Mouse (Mus musculus) stomach, embryonic 15.5 days (tissue): ENCODE results near the gene Six5. TPM values are rescaled to one million over a fixed set of nuclear protein-coding genes. Genes with fewer than 3 reads are reported as not detected.

ENCODE experiments used
- ATAC-seq: fragments of 200-750 bp; cut with Nextera tagmentation; 2 replicates; pipeline ENCODE4 v1.8.0; 2017; ENCODE audit warnings: low read depth, moderate number of reproducible peaks, moderate TSS enrichment; ENCODE audit not compliant: insufficient read depth, low FRiP score
- H3K27ac ChIP-seq: fragments of 300-500 bp; sonication (generic); 2 replicates; pipeline ENCODE4 v1.5.1; 2015; ENCODE audit warnings: mild to moderate bottlenecking, inconsistent platforms
- H3K27me3 ChIP-seq: fragments of 300-500 bp; sonication (generic); replicated peaks from 2 replicates; pipeline ENCODE4 v1.6.1; 2015; ENCODE audit warnings: inconsistent platforms
- H3K36me3 ChIP-seq: fragments of 300-500 bp; sonication (generic); 2 replicates; pipeline ENCODE4 v1.6.1; 2015; ENCODE audit warnings: inconsistent platforms
- H3K4me1 ChIP-seq: fragments of 300-500 bp; sonication (generic); 2 replicates; pipeline ENCODE4 v1.6.1; 2015; ENCODE audit warnings: inconsistent platforms
- H3K4me2 ChIP-seq: fragments of 300-500 bp; sonication (generic); 2 replicates; pipeline ENCODE4 v1.6.1; 2015; ENCODE audit warnings: mild to moderate bottlenecking, inconsistent platforms
- H3K4me3 ChIP-seq: fragments of 300-500 bp; sonication (generic); replicated peaks from 2 replicates; pipeline ENCODE4 v1.5.1; 2015; ENCODE audit warnings: inconsistent platforms
- H3K9ac ChIP-seq: fragments of 300-500 bp; sonication (generic); 2 replicates; pipeline ENCODE4 v1.6.1; 2015; ENCODE audit warnings: inconsistent platforms
- H3K9me3 ChIP-seq: fragments of 300-500 bp; sonication (generic); 2 replicates; pipeline ENCODE4 v1.6.1; 2016; ENCODE audit warnings: inconsistent platforms
- WGBS: fragments of 180-500 bp; shearing (Covaris S2); methylation state at CpG from one replicate; pipeline ENCODE4 v1.1.7; 2015; 5-methylcytosine and 5-hydroxymethylcytosine counted together
- polyA plus RNA-seq: library from polyadenylated mRNA; unstranded; fragments of >200 nt; fragmentation: Nextera tagmentation; extraction: Ambion mirVana; gene quantifications from 2 replicates; pipeline ENCODE4 v1.2.1, GENCODE M21; 2015

Six5 gene
- polyA plus RNA-seq, 1 experiment from 2014 or later = 10.8 TPM

DNA sequence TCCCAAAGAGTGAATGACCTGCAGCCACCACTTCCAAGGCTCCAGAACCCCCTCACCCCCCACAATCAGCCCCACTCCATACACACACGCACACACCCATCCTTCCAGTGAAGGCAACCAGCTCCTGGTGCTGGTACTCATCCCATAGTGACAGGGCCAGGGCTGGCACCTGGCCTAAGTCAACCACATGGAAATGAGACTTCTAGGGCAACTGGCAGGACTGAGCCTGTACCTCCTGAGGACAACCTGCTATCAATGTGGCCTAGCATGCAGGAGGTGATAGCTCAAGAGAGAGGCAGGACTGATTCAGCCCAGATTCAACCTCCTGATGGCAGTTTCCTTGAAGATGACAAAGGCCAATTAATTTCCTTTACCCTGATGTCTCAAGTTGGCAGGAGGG is 5.9 kb downstream of the Six5 start:
- Histone ChIP-seq H3K4me1 (peaks cover 18% of the 10 kb centered on the region), H3K4me2 (no peak overlapping the region), H3K27me3 (no peaks in the 10 kb centered on the region), H3K9me3 (no peaks in the 10 kb centered on the region), H3K27ac (no peak overlapping the region), H3K36me3 (no peaks in the 10 kb centered on the region), H3K4me3 (no peak overlapping the region), H3K9ac (no peak overlapping the region)
- ATAC-seq = no peak
- WGBS = 79% methylated on average over 1 of the region's 1 CpGs

DNA sequence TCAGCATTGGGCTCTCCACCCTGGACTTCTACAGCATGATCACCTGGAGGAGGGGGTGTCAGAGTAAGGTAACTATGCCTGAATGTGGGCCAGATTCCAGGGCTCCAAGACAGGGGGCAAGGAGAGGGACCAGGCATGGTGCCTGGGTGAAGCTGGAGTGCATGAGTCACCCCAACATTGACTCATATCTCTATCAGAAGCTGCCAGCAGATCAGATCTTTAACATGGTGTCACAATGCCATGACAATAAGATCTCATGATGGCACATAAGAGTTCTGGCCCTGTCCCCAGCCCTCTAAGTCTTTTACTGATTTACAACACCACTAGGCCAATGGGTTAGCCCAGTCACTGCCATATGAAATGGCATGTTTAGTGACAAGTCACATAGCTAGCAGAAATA is 9.3 kb downstream of the Six5 start:
- Histone ChIP-seq H3K27ac (no peak overlapping the region), H3K4me3 (no peak overlapping the region), H3K9me3 (no peaks in the 10 kb centered on the region), H3K36me3 (no peaks in the 10 kb centered on the region), H3K4me2 (no peak overlapping the region), H3K9ac (no peak overlapping the region), H3K27me3 (no peaks in the 10 kb centered on the region), H3K4me1 (no peaks in the 10 kb centered on the region; the same call in 1 of the 2 replicates)
- ATAC-seq = no peak

DNA sequence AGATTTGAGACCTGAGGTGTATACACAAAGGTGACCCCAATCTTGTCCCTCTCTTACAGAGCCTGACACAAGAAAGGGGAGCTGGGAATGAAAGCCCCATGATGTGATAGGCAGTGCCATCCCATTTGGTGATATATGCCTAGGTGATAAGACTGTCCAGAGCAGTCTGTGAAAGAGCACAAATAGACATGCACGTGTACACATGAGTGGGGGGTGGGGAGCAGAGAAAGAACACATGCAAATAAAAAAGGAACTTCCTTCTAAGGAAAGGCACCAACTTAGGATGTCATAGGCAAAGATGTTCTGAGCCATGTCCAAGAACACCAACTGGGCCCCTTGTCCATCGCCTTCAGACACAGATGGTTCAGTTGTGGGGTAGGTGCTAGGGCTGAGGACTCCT is 10.1 kb downstream of the Six5 start:
- 70% methylated on average over 2 of the region's 2 CpGs for WGBS
- H3K27ac ChIP-seq = no peak overlapping the region
- no peaks in the 10 kb centered on the region for H3K4me1 ChIP-seq
- no peaks in the 10 kb centered on the region for H3K27me3 ChIP-seq
- no peaks in the 10 kb centered on the region for H3K9me3 ChIP-seq
- no peak overlapping the region for H3K9ac ChIP-seq
- no peaks in the 10 kb centered on the region for H3K36me3 ChIP-seq
- no peak overlapping the region for H3K4me3 ChIP-seq
- H3K4me2 ChIP-seq = no peak overlapping the region
- ATAC-seq = no peak

DNA sequence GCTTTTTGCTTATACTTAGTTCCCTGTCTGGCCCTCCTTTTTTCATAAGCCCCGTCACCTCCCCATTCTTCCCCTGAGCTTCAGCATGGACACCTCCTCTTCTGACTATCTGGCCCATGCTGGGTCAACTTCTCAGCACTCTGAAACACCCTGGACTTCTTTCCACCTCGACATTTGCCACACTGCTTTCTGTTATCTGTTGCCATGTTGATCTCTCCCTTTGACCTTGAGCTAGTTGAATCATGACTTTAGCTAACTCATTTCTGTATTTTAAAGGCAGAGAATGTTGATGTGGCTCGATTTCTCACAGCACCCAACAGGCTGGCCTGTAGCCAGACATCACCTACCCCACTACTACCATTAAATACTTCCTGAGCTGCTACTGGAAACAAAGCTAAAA is 13.0 kb downstream of the Six5 start:
- no peak overlapping the region for H3K9ac ChIP-seq
- WGBS = 48% methylated on average over 3 of the region's 3 CpGs
- H3K4me1 ChIP-seq = no peaks in the 10 kb centered on the region
- no peak for ATAC-seq
- no peaks in the 10 kb centered on the region for H3K36me3 ChIP-seq
- no peak overlapping the region for H3K27ac ChIP-seq
- no peak overlapping the region for H3K4me3 ChIP-seq
- no peaks in the 10 kb centered on the region for H3K27me3 ChIP-seq
- H3K9me3 ChIP-seq = no peaks in the 10 kb centered on the region
- no peak overlapping the region for H3K4me2 ChIP-seq

DNA sequence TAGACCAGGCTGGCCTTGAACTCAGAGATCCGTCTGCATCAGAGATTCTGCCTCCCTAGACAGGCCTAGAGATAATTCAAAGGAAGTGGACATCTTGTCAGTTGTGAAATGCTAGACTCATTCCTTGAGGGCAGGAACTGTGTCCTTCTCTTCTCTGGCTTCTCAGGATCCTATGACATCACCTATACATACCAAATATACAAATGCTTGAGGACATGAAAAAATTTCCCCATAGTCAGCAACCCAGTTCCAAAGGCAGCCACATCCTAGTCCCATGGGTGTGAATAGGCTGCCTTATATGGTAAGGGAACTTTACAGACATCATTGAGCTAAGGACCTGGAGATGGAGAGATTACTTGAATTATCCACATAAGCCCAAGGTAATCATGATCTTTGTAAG is 15.2 kb downstream of the Six5 start:
- WGBS = 74% methylated on average over 1 of the region's 1 CpGs
- H3K9ac ChIP-seq = no peak overlapping the region
- H3K4me2 ChIP-seq = no peak overlapping the region
- no peaks in the 10 kb centered on the region for H3K9me3 ChIP-seq
- H3K27ac ChIP-seq = no peak overlapping the region
- H3K36me3 ChIP-seq = no peaks in the 10 kb centered on the region
- H3K4me3 ChIP-seq = no peak overlapping the region
- no peak for ATAC-seq
- H3K27me3 ChIP-seq = no peaks in the 10 kb centered on the region
- no peaks in the 10 kb centered on the region for H3K4me1 ChIP-seq

DNA sequence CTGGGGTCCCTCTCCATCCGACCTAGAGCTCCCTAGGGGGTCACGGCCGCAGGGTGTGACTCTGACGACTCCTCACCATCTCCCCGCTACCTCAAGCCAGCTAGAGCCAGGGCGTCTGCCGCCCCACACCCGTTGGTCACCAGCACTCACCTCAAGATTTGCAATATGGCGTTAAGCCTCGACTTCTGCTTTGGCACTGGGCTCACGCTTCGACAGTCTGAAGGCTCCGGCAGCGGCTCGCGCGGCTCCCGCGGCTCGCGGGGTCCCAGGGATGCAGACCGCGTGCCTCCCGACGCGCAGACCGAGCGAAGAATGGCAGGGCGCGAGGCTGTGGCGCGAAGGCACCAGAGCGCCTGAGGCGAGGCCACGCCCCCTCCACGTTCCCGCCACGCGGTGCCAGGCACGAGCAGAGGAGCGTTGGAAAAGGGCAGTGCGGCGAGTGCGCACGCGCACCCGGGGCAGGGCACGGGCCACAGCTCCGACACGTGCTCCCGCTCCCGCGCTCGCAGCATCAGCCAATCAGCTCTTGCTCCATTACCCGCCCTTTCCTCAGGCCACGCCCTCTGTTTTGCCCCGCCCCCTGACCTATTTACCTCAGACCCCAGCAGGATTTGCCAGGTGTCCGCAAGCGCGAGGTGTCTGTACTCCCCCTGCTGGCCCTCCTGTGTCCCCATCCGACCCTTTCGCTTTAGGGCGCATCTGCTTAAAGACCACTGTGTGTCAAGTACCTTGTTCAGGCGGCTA is 23.8 kb downstream of the Six5 start, which contains the start of gene Gm4969:
Gene Gm4969 (minus strand): TSS at position 341 of the 744 bp plus-strand sequence.
- H3K27ac ChIP-seq = no peak within 1 kb of the TSS
- H3K36me3 ChIP-seq = no peaks in the 10 kb centered on the region
- H3K27me3 ChIP-seq = no peaks in the 10 kb centered on the region
- no peak within 1 kb of the TSS for H3K9ac ChIP-seq
- H3K9me3 ChIP-seq = no peaks in the 10 kb centered on the region; the same call in 1 of the 2 replicates
- 22% methylated on average over 64 of the region's 64 CpGs for WGBS
- peak; percentile 15; the same call in 1 of the 2 replicates for ATAC-seq
- peak within 1 kb of the TSS; percentile 59 for H3K4me2 ChIP-seq
- peaks cover 23% of the 10 kb centered on the region for H3K4me1 ChIP-seq
- peak within 1 kb of the TSS; percentile 32 for H3K4me3 ChIP-seq

DNA sequence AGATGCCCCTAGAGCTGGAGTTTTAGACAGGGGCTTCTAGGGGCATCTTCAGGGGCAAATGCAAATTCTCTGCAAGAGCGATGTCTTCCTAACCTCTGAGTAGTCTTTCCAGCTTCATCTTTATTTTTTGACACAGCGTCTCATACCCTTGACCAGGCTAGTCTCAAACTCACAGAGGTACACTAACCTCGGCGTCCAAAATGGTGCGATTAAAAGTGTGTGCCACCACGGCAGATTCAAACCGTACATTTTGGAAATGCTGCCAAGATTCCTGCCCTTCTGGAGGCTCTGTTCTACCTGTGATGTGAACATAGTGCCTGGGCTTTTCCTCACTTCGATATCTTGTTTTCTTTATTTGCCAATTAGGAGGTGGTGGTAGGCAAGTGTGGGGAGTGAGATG is 24.7 kb downstream of the Six5 start:
- no peak for ATAC-seq

DNA sequence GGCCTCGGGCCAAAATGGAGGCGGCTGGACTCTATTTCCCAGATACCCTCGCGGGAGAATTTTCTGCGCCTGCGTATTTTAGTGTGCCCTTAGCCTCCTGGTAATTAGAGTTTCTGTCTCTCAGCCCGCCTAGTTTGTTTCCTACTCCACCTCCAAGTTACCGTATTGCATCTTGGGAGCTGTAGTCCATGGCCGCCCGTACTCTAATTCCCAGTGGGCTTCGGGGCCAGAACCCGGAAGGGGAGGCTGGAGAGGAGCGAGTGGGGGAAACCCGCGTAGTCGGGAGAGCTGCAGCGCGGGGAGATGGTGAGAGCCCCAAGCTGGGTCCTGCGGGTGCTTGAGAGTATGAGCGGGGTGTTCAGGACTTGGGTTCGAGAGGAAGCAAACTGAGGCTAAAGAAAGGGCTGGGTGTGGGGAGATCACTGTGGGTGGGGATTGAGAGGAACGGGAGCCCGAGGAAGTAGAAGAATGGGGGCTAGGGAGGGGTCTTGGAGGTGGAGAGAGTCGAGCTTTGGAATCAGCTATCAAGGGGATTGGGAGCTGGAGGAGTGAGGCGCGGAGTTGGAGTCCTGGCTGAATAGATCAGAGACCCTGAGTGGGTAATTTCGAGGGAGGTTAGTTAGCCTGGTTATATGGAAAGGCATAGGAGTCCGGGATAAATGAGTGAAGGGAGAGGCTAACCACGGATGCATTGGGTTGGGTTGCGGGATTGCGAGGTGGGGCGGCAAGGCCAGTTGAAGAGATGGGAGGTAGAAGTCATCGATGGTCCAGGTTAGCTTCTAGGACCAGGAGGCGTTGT is 25.4 kb downstream of the Six5 start, which contains the start of gene Fbxo46:
Gene Fbxo46 (plus strand): TSS at position 229 of the 799 bp plus-strand sequence.
- Histone ChIP-seq H3K36me3 (no peaks in the 10 kb centered on the region), H3K9me3 (no peaks in the 10 kb centered on the region; the same call in 1 of the 2 replicates), H3K4me3 (peak within 1 kb of the TSS; percentile 68), H3K9ac (peak within 1 kb of the TSS; percentile 76), H3K4me2 (peak within 1 kb of the TSS; percentile 84), H3K27me3 (no peaks in the 10 kb centered on the region), H3K27ac (0 out of 2 replicates have a peak within 1 kb of the TSS, but pooled peaks have one; percentile 40), H3K4me1 (peaks cover 23% of the 10 kb centered on the region)
- 2% methylated on average over 34 of the region's 34 CpGs for WGBS
- ATAC-seq = peak; percentile 95

More for the DNA sequence above, 24.7 kb downstream of the Six5 start:
- no peaks in the 10 kb centered on the region for H3K27me3 ChIP-seq
- no peak overlapping the region for H3K9ac ChIP-seq
- H3K4me3 ChIP-seq = no peak overlapping the region
- H3K27ac ChIP-seq = no peak overlapping the region
- no peaks in the 10 kb centered on the region for H3K36me3 ChIP-seq
- no peaks in the 10 kb centered on the region; the same call in 1 of the 2 replicates for H3K9me3 ChIP-seq
- peaks cover 23% of the 10 kb centered on the region for H3K4me1 ChIP-seq
- no peak overlapping the region for H3K4me2 ChIP-seq
- 92% methylated on average over 8 of the region's 8 CpGs for WGBS

DNA sequence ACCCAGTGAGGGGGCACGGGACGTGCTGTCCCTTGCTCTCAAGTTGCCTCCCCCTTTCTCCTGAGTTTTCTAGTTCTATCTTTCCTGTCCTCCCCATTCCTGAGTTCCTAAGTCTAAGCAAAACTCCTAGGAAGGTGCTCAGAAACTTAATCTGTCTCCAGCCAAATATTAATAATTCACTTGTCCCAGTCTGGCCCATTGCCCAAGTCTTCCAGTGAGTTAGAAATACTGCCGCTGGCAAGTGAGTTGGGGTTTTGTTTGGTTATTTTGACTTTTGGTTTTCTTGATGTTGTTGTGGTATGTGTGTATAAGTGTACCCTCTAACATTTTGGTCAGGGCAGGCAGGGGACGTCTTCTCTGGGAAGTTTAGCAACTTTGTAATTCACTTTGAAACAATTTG is 27.3 kb downstream of the Six5 start:
- ATAC-seq = no peak
- Histone ChIP-seq H3K27ac (no peak overlapping the region), H3K4me2 (no peak overlapping the region), H3K9me3 (no peaks in the 10 kb centered on the region; the same call in 1 of the 2 replicates), H3K4me1 (peaks cover 23% of the 10 kb centered on the region), H3K4me3 (no peak overlapping the region), H3K36me3 (no peaks in the 10 kb centered on the region), H3K9ac (no peak overlapping the region), H3K27me3 (no peaks in the 10 kb centered on the region)
- 92% methylated on average over 4 of the region's 4 CpGs for WGBS

DNA sequence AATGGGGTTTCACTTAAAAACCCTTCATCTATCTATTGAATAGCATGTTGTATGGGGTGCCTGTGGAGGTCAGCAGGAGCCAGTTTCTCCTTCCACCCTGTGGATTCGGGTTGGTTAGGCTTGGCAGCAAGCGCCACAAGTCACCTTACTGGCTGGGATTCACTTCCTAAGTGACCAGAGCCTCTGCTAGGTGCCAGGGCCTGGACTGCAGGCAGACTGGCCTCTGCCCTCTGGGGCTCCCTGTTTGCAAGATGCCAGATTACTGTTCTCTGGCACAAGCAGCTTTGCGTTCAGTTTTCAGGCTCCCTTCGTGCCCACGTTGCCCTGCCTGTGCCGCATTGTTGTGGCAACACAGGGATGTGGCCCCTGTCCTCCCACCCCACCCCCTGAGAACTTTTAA is 30.3 kb downstream of the Six5 start:
- H3K36me3 ChIP-seq = no peaks in the 10 kb centered on the region

DNA sequence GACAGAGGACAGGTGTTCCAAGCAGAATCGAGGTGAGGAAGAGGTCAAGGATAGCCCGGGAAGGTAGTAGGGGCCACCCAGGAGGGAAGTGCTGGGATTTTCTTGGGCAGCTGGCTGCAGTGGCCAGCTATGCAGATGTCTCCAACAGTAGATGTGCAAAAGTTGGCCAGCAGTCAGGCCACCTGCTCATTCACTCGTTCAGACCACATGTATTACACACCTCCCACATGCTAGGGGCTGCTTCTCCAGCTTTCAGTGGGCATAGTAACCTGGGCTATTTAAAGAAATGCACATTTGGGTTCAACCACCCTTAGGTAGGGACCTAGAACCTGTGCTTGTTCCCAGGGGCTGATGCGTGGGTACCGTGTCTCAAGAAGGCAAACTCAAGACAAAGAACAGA is 33.4 kb downstream of the Six5 start:
- ATAC-seq = no peak

More for the DNA sequence above, 30.3 kb downstream of the Six5 start:
- no peaks in the 10 kb centered on the region for H3K9me3 ChIP-seq
- H3K4me1 ChIP-seq = peaks cover 16% of the 10 kb centered on the region; the same call in 1 of the 2 replicates
- WGBS = 86% methylated on average over 6 of the region's 6 CpGs
- no peak overlapping the region for H3K27ac ChIP-seq
- ATAC-seq = no peak
- H3K9ac ChIP-seq = no peak overlapping the region
- H3K4me2 ChIP-seq = no peak overlapping the region
- no peaks in the 10 kb centered on the region for H3K27me3 ChIP-seq
- no peak overlapping the region for H3K4me3 ChIP-seq

DNA sequence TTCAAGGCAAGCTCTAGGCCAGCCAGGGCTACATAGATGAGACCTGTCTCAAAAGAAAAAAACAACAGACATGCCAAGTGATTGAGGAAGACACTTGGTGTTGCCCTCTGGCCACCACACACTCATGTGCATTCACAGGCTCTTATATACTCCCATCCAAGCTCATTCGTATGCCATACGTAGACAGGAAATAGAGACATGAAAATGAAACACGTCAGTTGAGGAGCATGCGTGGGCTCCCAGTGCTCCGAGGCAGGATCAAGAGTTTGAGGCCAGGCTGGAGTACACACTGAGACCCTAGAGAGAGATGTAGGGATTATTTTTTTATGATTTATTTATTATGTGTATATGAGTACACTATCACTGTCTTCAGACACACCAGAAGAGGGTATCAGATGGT is 35.0 kb downstream of the Six5 start:
- WGBS = 89% methylated on average over 5 of the region's 5 CpGs
- Histone ChIP-seq H3K9me3 (no peaks in the 10 kb centered on the region), H3K27me3 (no peaks in the 10 kb centered on the region), H3K4me3 (no peak overlapping the region), H3K27ac (no peak overlapping the region), H3K4me1 (peaks cover 6% of the 10 kb centered on the region; the same call in 1 of the 2 replicates), H3K9ac (no peak overlapping the region), H3K36me3 (peaks cover under 1% of the 10 kb centered on the region; the same call in 1 of the 2 replicates), H3K4me2 (no peak overlapping the region)
- ATAC-seq = no peak

More for the DNA sequence above, 33.4 kb downstream of the Six5 start:
- Histone ChIP-seq H3K4me3 (no peak overlapping the region), H3K9me3 (no peaks in the 10 kb centered on the region), H3K36me3 (no peaks in the 10 kb centered on the region), H3K27ac (no peak overlapping the region), H3K4me1 (peaks cover 6% of the 10 kb centered on the region; the same call in 1 of the 2 replicates), H3K27me3 (no peaks in the 10 kb centered on the region), H3K9ac (no peak overlapping the region), H3K4me2 (no peak overlapping the region)
- WGBS = 75% methylated on average over 5 of the region's 5 CpGs
